Mouse (Mus musculus): Measurements from ENCODE around the gene Asic1.

The Asic1 gene

GRCm38 (mm10) chr15:99664600-99665451, 5.3 kb upstream of the Asic1 start:
- DNase-seq, result peak; percentile 71

- DNase-seq, result no peak
Observed at GRCm38 (mm10) chr15:99667544-99667943, 2.6 kb upstream of the Asic1 start.

- DNase-seq, result peak; percentile 88 to 92
Observed at GRCm38 (mm10) chr15:99668881-99669280, 1.3 kb upstream of the Asic1 start.

- peak in 1 of 2 experiments; percentile 31 for DNase-seq
Observed at GRCm38 (mm10) chr15:99669392-99669791, 776 bp upstream of the Asic1 start.

- DNase-seq, result peak; percentile 52 to 62
Observed at GRCm38 (mm10) chr15:99670964-99671670, 949 bp downstream of the Asic1 start.

- DNase-seq, result peak; percentile 47 to 54
Observed at GRCm38 (mm10) chr15:99671783-99672182, 1.6 kb downstream of the Asic1 start.

- DNase-seq, result peak; percentile 63 to 68
Observed at GRCm38 (mm10) chr15:99674866-99675265, 4.7 kb downstream of the Asic1 start.

GRCm38 (mm10) chr15:99677089-99677488, 6.9 kb downstream of the Asic1 start:
- DNase-seq, result no peak

- peak in 1 of 2 experiments; percentile 74 for DNase-seq
Observed at GRCm38 (mm10) chr15:99678063-99678800, 8.1 kb downstream of the Asic1 start.

- DNase-seq, result no peak
Observed at GRCm38 (mm10) chr15:99679008-99679407, 8.8 kb downstream of the Asic1 start.

- no peak for DNase-seq
Observed at GRCm38 (mm10) chr15:99682880-99683279, 12.7 kb downstream of the Asic1 start.

GRCm38 (mm10) chr15:99684156-99684555, 14.0 kb downstream of the Asic1 start:
- no peak for DNase-seq

- DNase-seq, result peak; percentile 77 to 81
Observed at GRCm38 (mm10) chr15:99688712-99689111, 18.5 kb downstream of the Asic1 start.

GRCm38 (mm10) chr15:99690924-99691323, 20.8 kb downstream of the Asic1 start:
- no peak for DNase-seq

- DNase-seq, result peak in 1 of 2 experiments; percentile 28
Observed at GRCm38 (mm10) chr15:99691976-99692375, 21.8 kb downstream of the Asic1 start.

- DNase-seq, result no peak
Observed at GRCm38 (mm10) chr15:99697309-99697708, 27.1 kb downstream of the Asic1 start.

- DNase-seq, result peak; percentile 26 to 43
Observed at GRCm38 (mm10) chr15:99698533-99699085, 28.4 kb downstream of the Asic1 start.

GRCm38 (mm10) chr15:99699715-99700114, 29.5 kb downstream of the Asic1 start:
- peak in 1 of 2 experiments; percentile 10 for DNase-seq

GRCm38 (mm10) chr15:99700219-99701106, 30.3 kb downstream of the Asic1 start:
- DNase-seq, result peak; percentile 20 to 55

GRCm38 (mm10) chr15:99701640-99701998, 31.5 kb downstream of the Asic1 start:
- DNase-seq, result peak in 1 of 2 experiments; percentile 49

- peak; percentile 98 for DNase-seq
Observed at GRCm38 (mm10) chr15:99701999-99702900, 32.1 kb downstream of the Asic1 start, which contains the start of gene Smarcd1. Smarcd1 (plus strand) TSS chr15:99702129.
